Mouse (Mus musculus): ENCODE results near the gene 3110009E18Rik.

- TF ChIP-seq CTCF (IDR thresholded peaks at IDR 0.05; ENCODE audit: low read depth) (no peak), EP300 (IDR thresholded peaks at IDR 0.05; ENCODE audit: low read depth) (no peak)
Observed at GRCm38 (mm10) chr1:120116106-120116505, 4.9 kb upstream of the 3110009E18Rik start.

Data from liver, embryonic 14.5 days (tissue).